Mouse (Mus musculus) liver, embryonic 14 days (tissue): Measurements from ENCODE around the gene Cts8. TPM values are rescaled to one million over a fixed set of nuclear protein-coding genes. Genes with fewer than 3 reads are reported as not detected.

ENCODE experiments used
- polyA plus RNA-seq: library from polyadenylated mRNA; depleted of rRNA; stranded (reverse); fragments of >200 nt; gene quantifications from 2 replicates; pipeline ENCODE4 v1.2.3, GENCODE M21; 2012; rRNA removed

The Cts8 gene
- polyA plus RNA-seq, result not detected in 2 replicates

DNA sequence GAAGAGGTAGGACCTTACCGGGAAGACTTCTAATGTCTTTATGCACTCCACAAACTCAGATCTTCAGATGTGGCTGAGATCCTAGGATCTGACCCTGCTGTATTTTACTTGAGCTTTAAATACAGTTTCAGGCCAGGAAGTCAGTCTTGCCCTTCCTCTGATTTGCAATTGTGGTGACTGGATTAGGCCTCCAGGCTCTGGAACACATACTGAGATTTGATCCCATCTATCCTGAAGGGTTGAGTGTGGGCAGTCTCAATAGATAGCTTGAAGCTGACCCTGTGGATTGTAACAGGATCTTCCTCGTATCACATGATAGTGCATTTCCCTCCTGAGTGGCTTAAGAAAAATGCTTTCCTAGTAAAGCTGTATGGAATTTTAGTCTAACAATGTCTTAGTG, at the start of gene Cts8:
TSS of gene Cts8 (minus strand) at position 101 of the 400 bp plus-strand sequence.

DNA sequence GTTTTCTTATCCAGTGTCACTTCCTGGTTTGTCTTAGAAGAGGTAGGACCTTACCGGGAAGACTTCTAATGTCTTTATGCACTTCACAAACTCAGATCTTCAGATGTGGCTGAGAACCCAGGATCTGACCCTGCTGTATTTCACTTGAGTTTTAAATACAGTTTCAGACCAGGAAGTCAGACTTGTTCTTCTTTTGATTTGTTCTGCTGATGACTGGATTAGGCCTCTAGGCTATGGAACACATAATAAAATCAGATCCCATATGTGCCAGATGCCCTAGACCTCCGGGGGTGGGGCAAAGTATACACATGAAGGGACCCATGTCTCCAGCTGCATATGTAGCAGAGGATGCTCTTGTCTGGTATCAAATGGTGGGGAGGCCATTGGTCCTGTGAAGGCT, 33.6 kb upstream of the Cts8 start, which contains the start of gene Gm49398:
TSS of gene Gm49398 (minus strand) at position 101 of the 400 bp plus-strand sequence.

DNA sequence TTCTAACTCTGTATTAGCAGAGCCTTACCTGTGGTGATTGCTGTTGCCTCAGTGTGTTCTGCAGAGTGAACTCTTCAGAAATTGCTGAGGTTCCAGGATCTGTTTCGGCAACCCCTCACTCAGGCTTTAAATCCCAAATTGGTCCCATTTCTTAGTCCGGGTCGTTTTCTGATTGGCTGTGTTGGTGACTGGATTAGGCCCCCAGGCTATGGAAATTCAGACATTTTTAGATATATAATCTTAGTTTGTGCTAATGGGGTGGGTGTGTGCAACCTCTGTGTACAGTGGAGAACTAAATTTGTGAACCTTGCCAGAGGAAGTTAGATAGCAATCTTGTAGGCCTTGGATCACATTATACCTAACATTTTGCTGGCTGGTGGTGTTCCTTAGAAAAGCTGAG, 51.8 kb downstream of the Cts8 start, which contains the start of gene Cts6:
TSS of gene Cts6 (minus strand) at position 101 of the 400 bp plus-strand sequence.

Other genes starting within 250 kb of the Cts8 start
- gene Ctsj, start 249.4 kb downstream of the Cts8 start, polyA plus RNA-seq, result 0.05 and 0.20 TPM in 2 replicates
- 0.03 and 0.15 TPM in 2 replicates for gene Ctsq, start 214.7 kb downstream of the Cts8 start, polyA plus RNA-seq
- not detected in 2 replicates for gene Ctsr, start 91.1 kb downstream of the Cts8 start, polyA plus RNA-seq
- gene Cts6, start 51.9 kb downstream of the Cts8 start, polyA plus RNA-seq, result not detected in 2 replicates
- gene Gm49398, start 33.5 kb upstream of the Cts8 start, polyA plus RNA-seq, result not detected in 2 replicates
- gene Cts7, start 102.8 kb upstream of the Cts8 start, polyA plus RNA-seq, result not detected in 2 replicates